Mouse (Mus musculus) gonadal fat pad, adult 2 months (tissue): ENCODE results near the gene Rhog. TPM values are rescaled to one million over a fixed set of nuclear protein-coding genes. Genes with fewer than 3 reads are reported as not detected.

ENCODE experiments used
- DNase-seq: peaks from one replicate; pipeline ENCODE4 v3.0.0-alpha.2; 2012; ENCODE audit warnings: low read depth
- polyA plus RNA-seq: library from polyadenylated mRNA; depleted of rRNA; stranded (reverse); fragments of >200 nt; gene quantifications from 2 replicates; pipeline ENCODE4 v1.2.3, GENCODE M21; 2012; rRNA removed

The Rhog gene
- polyA plus RNA-seq, 1 experiment = 47.5 TPM

DNA sequence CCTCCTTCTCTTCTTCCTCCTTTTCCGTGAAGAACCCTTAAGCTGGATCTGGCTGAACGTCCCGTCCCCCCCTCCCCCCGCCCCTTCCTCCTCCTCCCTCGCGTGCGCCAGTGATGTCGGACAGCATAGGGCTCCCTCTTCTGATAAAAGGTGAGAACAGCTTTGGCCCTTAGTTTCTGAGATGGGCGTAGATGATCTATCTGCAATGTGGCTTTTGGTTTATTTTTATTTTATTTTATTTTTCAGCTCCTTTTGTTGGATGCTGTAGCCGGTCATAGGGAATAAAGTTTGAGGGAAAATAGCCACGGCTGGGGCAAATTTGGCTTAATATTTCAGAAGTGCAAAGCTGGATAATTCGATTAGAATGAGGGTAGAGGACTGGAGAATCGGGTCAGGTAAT is 33.5 kb downstream of the Rhog start:
- no peak for DNase-seq

DNA sequence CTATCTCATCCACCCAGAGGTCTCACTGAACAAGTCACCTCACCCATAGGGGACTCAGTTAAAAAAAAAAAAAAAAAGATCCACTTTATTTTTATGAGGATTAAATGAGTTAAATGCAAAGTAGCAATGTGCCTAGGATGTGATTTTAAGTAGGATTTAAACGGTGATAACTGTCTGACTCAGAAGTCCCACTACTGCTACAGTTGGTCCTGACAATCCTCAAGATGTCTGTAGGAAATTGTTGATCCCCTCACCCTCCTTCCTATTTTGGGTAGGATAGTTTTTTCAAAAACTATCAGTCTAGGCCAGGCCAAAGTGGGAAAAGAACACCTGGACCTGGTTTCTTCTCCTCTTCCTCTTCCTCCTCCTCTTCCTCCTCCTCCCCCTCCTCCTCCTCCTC is 34.0 kb downstream of the Rhog start:
- DNase-seq = no peak

DNA sequence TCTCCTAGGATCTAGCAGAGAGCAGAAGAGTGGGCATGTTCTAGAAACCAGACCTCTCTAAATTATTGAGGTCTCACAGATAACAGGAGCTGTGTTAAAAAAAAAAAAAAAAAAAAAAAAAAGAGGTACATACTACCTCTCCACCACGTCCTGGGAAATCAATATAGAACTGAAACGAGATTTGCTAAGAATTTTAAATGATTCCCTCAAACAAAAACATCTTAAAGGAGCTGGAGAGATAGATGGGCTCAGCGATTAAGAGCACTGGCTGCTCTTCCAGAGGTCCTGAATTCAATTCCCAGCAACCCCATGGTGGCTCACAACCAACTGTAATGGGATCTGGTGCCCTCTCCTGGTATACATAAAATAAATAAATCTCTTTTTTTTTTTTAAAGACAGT is 44.8 kb downstream of the Rhog start:
- no peak for DNase-seq

DNA sequence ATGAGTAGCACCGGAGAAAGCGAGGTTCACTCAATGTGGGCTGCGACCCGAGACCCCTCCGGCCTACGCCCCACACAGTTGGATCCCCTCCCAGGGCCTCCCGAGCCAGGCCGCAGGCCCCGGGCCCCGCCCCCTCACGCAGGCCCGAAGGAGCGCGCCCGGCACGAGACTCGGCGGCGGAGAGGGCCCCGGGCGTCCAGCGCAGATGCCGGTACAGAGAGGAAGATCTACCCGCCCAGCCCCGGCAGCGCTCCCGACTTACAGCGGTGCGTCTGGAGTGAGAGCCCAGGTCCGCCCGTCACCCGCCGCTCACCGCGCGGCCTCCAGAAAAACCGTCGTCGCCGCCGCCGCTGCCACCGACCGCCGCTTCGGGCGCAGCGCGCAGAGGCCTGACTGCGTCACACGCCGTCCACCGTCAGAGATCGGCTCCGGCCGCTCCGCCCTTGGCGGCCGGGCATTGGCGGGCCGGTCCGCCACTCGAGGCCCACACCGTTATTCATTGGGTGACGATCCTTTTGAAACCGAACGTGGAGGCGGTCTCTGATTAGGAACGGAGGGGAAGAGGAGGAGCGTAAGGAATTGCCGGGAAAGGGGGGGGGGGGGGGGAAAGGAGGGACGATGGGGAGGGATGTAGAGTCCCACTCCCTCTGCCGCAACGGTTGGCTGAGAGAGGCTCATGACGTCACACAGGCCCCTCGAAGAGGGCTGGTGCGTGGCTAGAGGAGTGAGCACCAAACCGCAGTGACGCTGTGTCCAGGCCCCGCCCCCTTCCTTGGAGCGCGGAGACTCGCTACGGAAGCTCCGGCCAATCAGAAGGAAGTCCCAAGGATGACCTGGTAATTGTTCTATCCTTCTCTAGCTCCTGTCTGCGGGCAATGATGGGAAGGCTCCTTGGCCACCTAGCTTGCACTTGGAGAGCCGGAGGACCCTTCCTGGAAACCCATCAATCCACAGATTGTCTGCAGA is 45.8 kb downstream of the Rhog start, which contains the start of the genes Nup98 and Pgap2:
Nup98 (minus strand) TSS at position 421 of the 966 bp plus-strand sequence.
Pgap2 (plus strand) TSS at position 453 of the 966 bp plus-strand sequence.
- no peak for DNase-seq

DNA sequence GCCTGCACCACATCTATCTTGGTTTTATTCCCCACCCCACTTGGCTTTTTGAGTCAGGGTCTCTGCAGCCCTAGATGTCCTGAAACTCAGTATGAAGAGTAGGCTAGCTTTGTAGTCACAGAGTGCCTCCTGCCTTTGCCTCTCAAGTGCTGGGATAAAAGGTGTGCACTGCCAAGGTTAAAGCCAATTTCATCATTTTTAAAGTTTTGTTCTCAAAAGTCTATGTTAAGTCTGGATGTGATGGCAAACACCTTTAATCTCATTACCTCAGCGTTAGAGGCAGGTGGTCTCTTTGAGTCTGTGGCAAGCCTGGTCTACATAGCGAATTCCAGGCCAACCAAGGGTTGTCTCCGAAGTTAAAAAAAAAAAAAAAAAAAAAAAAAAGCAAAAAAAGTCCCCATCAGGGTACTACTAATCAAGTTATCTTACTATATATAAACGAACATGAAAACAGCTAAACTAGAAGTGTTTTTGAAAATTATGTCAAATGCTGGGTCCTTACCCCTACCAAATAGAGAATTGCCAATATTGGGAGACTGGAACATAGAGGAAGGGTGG is 47.0 kb downstream of the Rhog start:
- no peak for DNase-seq

DNA sequence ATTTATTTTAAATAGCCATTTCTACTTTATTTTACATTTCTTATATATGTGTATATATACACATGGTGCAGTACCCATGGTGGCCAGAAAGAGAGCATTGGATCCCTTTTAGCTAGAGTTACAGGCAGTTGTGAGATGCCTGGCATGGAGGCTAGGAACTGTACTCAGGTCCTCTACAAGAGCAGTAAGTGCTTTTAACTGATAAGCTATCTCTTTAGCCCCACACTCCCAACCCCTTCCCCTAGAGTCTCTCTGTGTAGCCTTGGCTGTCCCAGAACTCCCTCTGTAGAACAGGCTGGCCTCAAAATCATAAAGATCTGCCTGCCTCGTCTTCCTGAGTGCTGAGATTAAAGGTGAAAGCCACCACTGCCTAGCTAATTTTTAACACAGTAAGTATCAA is 50.2 kb downstream of the Rhog start:
- no peak for DNase-seq

DNA sequence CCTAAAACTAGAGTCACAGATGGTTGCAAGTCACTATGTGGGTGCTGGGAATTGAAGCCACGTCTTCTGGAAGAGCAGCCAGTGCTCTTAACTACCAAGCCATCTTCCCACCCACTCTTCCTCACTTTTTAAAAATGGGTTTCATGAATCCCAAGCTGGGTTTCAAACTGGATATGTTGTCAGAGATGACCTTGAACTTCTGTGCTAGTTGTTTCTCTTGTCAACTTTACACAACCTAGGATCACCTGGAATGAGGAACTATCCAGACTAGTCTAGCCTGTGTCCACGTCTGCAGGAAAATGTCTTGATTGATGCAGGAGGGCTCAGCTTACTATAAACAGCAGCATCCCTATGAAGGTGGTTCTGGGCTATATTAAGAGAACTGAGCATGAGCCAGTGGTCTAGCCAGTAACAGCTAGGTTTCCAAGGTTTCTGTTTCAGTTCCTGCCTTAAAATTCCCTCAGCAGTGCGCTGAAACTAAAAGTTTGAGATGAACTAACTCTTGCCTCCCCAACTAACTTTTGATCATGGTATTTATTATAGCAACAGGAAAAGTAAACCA is 51.5 kb downstream of the Rhog start:
- no peak for DNase-seq

DNA sequence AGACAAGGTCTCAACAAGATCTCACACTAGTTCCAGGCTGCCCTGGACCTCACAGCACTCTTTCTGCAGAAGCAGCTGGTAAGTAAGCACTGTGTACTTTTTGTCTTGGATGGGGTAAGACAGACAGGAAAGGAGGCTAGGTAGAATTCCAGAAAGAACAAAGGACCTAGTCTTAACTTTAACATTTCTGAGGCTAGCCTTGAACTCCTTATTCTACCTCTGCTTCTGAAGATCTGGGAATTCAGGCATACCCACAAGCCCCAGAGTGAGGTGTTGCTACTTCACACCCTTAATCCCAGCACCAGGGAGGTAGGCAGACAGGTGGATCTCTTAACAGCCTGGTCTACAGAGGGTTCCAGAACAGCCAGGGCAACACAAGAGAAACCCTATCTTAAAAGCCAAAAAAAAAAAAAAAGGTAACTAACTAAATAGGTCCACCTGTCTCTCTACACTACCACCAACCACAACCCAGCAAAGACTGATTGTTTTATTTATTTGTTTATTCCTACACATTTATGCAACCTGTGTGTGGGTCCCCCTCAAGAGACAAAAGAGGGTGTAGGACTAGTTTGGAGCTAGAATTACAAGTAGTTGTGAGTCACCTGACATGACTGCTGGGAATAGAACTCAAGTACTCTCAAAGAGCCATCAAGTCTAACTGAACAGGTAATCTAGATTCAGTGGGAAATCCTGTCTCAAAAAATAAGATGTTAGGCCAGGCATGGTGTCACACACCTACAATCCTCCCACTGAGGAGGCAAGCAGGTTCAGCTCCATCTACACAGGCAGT is 54.7 kb downstream of the Rhog start:
- DNase-seq = no peak

DNA sequence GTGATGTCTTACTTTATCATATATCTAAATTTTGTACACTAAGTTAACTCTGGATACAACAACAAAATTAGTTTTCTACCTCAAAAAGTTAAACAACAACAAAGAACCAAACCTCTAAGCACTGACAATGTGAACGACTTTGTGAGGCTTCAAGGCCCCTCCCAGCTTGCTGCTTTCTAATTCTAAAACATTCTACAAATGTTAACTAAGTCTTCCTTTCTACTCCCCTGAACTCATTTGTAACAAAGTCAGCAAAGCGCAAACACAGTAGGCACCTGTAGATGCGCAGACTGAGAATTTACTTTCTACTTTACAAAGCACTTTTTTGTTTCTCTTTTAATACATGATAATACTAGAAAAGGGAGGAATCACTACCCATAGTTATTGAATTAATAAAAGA is 55.3 kb downstream of the Rhog start:
- DNase-seq = no peak

DNA sequence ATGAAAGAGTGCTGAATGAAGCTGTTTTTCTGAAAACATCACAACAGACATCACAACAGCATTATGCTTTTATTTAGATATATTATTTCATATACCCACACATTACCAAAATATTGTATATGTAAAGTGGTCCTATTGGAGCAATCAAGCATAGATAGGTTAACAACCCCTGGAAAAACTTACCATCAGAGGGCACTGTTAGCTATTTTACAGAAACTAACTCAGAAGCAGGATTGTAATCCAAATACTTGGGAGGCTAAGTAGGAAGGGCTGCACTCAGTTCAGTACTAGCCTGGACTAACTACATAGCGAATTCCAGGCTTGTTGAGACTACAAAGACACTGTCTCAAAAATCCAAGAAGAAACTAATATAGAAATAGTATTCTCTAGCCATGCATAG is 63.5 kb downstream of the Rhog start:
- DNase-seq = no peak

Other genes with a start within 250 kb of the Rhog start
- gene Il18bp, start 237.4 kb downstream of the Rhog start, polyA plus RNA-seq = 13.5 and 19.7 TPM in 2 replicates
- gene Rnf121, start 190.6 kb downstream of the Rhog start, polyA plus RNA-seq = 59.9 and 61.7 TPM in 2 replicates
- 14.4 and 17.2 TPM in 2 replicates for gene Xndc1, start 190.5 kb downstream of the Rhog start, polyA plus RNA-seq
- gene Xntrpc, start 190.3 kb downstream of the Rhog start, polyA plus RNA-seq = 2.7 and 3.0 TPM in 2 replicates
- not detected in 2 replicates for gene Trpc2, start 172.9 kb downstream of the Rhog start, polyA plus RNA-seq
- 0.43 TPM in 1 of 2 replicates, not detected in the other for gene Art1, start 154.3 kb downstream of the Rhog start, polyA plus RNA-seq
- 0.15 and 0.66 TPM in 2 replicates for gene Art5, start 146.6 kb downstream of the Rhog start, polyA plus RNA-seq
- 0.05 and 0.08 TPM in 2 replicates for gene Chrna10, start 139.2 kb downstream of the Rhog start, polyA plus RNA-seq
- gene Nup98, start 45.9 kb downstream of the Rhog start, polyA plus RNA-seq = 17.1 and 23.6 TPM in 2 replicates
- gene Pgap2, start 45.8 kb downstream of the Rhog start, polyA plus RNA-seq = 485 and 511 TPM in 2 replicates
- 58.3 and 64.5 TPM in 2 replicates for gene Stim1, start 11.8 kb upstream of the Rhog start, polyA plus RNA-seq
- gene Rrm1, start 185.6 kb upstream of the Rhog start, polyA plus RNA-seq = 13.2 and 13.8 TPM in 2 replicates
- gene Olfr543, start 225.6 kb upstream of the Rhog start, polyA plus RNA-seq = 1.5 and 2.4 TPM in 2 replicates
- gene Olfr544, start 232.3 kb upstream of the Rhog start, polyA plus RNA-seq = not detected in 2 replicates
- not detected in 2 replicates for gene Olfr545, start 243.5 kb upstream of the Rhog start, polyA plus RNA-seq